Mouse (Mus musculus) kidney, adult 10 weeks (tissue): ENCODE data around the gene Rsl1d1. TPM values are rescaled to one million over a fixed set of nuclear protein-coding genes. Genes with fewer than 3 reads are reported as not detected.

Experiments
- polyA plus RNA-seq: library from polyadenylated mRNA; stranded (reverse); fragments of 350-450 nt; fragmentation: Illumina TruSeq; extraction: RNeasy Lipid Tissue Mini Kit (QIAGEN cat#74804); gene quantifications from one replicate; pipeline ENCODE4 v1.2.3, GENCODE M21; 2014; ENCODE audit warnings: low read depth, low replicate concordance

The Rsl1d1 gene
- 140 TPM for polyA plus RNA-seq

DNA sequence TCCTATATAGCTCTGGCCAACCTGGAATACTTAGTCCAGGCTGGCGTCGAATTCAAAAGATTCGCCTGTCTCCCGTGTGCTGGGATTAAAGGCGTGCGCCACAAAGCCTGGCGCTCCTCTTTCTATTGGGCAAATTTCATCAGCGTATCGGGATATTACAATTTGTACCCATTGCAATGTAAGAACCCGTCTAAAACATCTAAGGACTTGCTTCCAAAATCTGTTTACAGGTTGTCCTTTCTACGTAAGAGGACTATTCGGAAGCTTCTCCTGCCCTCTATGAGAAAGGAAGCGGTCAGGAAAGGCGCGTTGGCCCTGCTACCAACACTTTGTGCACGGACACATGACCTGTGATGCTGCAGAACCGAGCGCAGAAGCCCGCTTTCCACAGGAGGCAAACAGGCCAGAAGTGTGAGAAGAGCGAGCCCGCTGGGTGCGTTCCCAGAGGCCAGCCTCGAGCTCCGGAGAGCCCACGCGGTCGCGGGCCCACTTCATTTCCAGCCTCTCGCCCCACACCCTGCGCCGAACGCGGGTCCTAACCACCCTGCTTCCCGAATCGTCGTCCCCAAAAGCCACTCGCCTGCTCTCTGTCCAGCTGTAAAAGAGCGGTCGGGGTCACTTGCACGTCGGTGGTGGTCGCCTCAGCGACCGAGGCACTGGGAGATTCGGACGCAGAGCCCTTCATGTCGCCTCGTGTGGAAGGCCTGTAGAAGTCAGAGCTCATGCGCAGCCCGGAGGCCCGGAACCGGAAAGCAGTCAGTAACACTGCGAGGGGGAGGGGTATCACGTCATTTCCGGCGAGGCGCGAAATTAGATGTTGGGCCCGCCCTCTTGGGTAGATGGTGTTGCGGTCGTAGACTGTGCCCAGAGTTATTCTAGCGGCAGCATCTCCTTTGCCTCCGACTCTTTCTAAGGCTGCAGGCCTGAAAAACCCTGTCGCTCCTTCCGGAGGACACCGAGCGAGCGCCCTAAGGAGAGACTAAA is at the start of gene Rsl1d1:
Gene Rsl1d1 (minus strand): TSS at position 761 of the 984 bp plus-strand sequence.

GRCm38 (mm10) chr16:11176208-11176883 is 26.8 kb downstream of the Rsl1d1 start, which contains the start of gene Zc3h7a:
Zc3h7a (minus strand) TSS chr16:11176393.

Other genes starting within 250 kb of the Rsl1d1 start
- 63.7 TPM for gene Snn, start 142.4 kb downstream of the Rsl1d1 start, polyA plus RNA-seq
- 40.5 TPM for gene Litaf, start 137.2 kb downstream of the Rsl1d1 start, polyA plus RNA-seq
- gene Txndc11, start 68.7 kb downstream of the Rsl1d1 start, polyA plus RNA-seq = 18.9 TPM
- gene Zc3h7a, start 26.9 kb downstream of the Rsl1d1 start, polyA plus RNA-seq = 118 TPM
- 370 TPM for gene Gspt1, start 51.0 kb upstream of the Rsl1d1 start, polyA plus RNA-seq
- gene Tnfrsf17, start 110.5 kb upstream of the Rsl1d1 start, polyA plus RNA-seq = not detected
- 19.2 TPM for gene Snx29, start 119.6 kb upstream of the Rsl1d1 start, polyA plus RNA-seq